Mouse (Mus musculus): Measurements from ENCODE around the gene Ncln. TPM values are rescaled to one million over a fixed set of nuclear protein-coding genes. Genes with fewer than 3 reads are reported as not detected.

Ncln gene
- polyA plus RNA-seq (2015; fragmentation: Nextera tagmentation; extraction: Ambion mirVana) = 85.7 and 93.5 TPM in 2 replicates

GRCm38 (mm10) chr10:81496264-81496901 lies at the start of gene Ncln:
Gene Ncln (minus strand): TSS chr10:81496392.
- ATAC-seq (replicated peaks; ENCODE audit: low FRiP score) = peak; percentile 96
- H3K4me3 ChIP-seq (replicated peaks) = peak within 1 kb of the TSS; percentile 94
- peaks cover 24% of the 10 kb centered on the region for H3K36me3 ChIP-seq
- peaks cover 38% of the 10 kb centered on the region for H3K4me1 ChIP-seq
- peak within 1 kb of the TSS; percentile 88 for H3K9ac ChIP-seq
- H3K27ac ChIP-seq = peak within 1 kb of the TSS; percentile 82
- no peaks in the 10 kb centered on the region for H3K27me3 ChIP-seq
- 1% methylated on average over 45 of the region's 45 CpGs for WGBS
- H3K4me2 ChIP-seq = peak within 1 kb of the TSS; percentile 94
- no peaks in the 10 kb centered on the region for H3K9me3 ChIP-seq (replicated peaks)

GRCm38 (mm10) chr10:81545161-81545747 lies 49.1 kb upstream of the Ncln start, which contains the start of gene Gna11:
Gene Gna11 (minus strand): TSS chr10:81545190.
- Histone ChIP-seq H3K4me2 (peak within 1 kb of the TSS; percentile 88), H3K27me3 (no peaks in the 10 kb centered on the region), H3K9ac (peak within 1 kb of the TSS; percentile 95), H3K9me3 (replicated peaks) (no peaks in the 10 kb centered on the region), H3K36me3 (0 out of 2 replicates have a peak, but pooled peaks cover 2% of the 10 kb centered on the region), H3K27ac (peak within 1 kb of the TSS; percentile 91), H3K4me3 (replicated peaks) (peak within 1 kb of the TSS; percentile 98), H3K4me1 (peaks cover 37% of the 10 kb centered on the region)
- under 1% methylated on average over 58 of the region's 59 CpGs for WGBS
- ATAC-seq (replicated peaks; ENCODE audit: low FRiP score) = peak; percentile 96

- WGBS = under 1% methylated on average over 87 of the region's 93 CpGs
- peak overlapping the region; percentile 95 for H3K9ac ChIP-seq
- no peaks in the 10 kb centered on the region for H3K27me3 ChIP-seq
- peaks cover 37% of the 10 kb centered on the region for H3K4me1 ChIP-seq
- H3K9me3 ChIP-seq (replicated peaks) = no peaks in the 10 kb centered on the region
- H3K27ac ChIP-seq = peak overlapping the region; percentile 88
- H3K4me3 ChIP-seq (replicated peaks) = peak overlapping the region; percentile 98
- peak; percentile 44 for ATAC-seq (replicated peaks; ENCODE audit: low FRiP score)
- H3K4me2 ChIP-seq = peak overlapping the region; percentile 88
- peaks cover 7% of the 10 kb centered on the region; the same call in 1 of the 2 replicates for H3K36me3 ChIP-seq
Observed at GRCm38 (mm10) chr10:81544296-81545160, 48.3 kb upstream of the Ncln start.

GRCm38 (mm10) chr10:81543633-81544032 lies 47.4 kb upstream of the Ncln start:
- Histone ChIP-seq H3K36me3 (peaks cover 15% of the 10 kb centered on the region), H3K27ac (no peak overlapping the region), H3K27me3 (no peaks in the 10 kb centered on the region), H3K4me1 (peaks cover 37% of the 10 kb centered on the region), H3K4me3 (replicated peaks) (peak overlapping the region; percentile 98), H3K9ac (peak overlapping the region; percentile 95), H3K4me2 (peak overlapping the region; percentile 88), H3K9me3 (replicated peaks) (no peaks in the 10 kb centered on the region)
- no peak for ATAC-seq (replicated peaks; ENCODE audit: low FRiP score)
- 89% methylated on average over 1 of the region's 1 CpGs for WGBS

GRCm38 (mm10) chr10:81542727-81543460 lies 46.7 kb upstream of the Ncln start:
- 71% methylated on average over 7 of the region's 7 CpGs for WGBS
- H3K27ac ChIP-seq = no peak overlapping the region
- peaks cover 37% of the 10 kb centered on the region for H3K4me1 ChIP-seq
- ATAC-seq (replicated peaks; ENCODE audit: low FRiP score) = no peak
- peak overlapping the region; percentile 98 for H3K4me3 ChIP-seq (replicated peaks)
- peaks cover 20% of the 10 kb centered on the region for H3K36me3 ChIP-seq
- no peaks in the 10 kb centered on the region for H3K27me3 ChIP-seq
- H3K9me3 ChIP-seq (replicated peaks) = no peaks in the 10 kb centered on the region
- peak overlapping the region; percentile 95 for H3K9ac ChIP-seq
- peak overlapping the region; percentile 88 for H3K4me2 ChIP-seq

GRCm38 (mm10) chr10:81541803-81542202 lies 45.6 kb upstream of the Ncln start:
- Histone ChIP-seq H3K27ac (peak overlapping the region; percentile 64), H3K4me1 (peaks cover 37% of the 10 kb centered on the region), H3K9me3 (replicated peaks) (no peaks in the 10 kb centered on the region), H3K36me3 (peaks cover 24% of the 10 kb centered on the region), H3K4me2 (peak overlapping the region; percentile 88), H3K9ac (peak overlapping the region; percentile 95), H3K27me3 (no peaks in the 10 kb centered on the region), H3K4me3 (replicated peaks) (no peak overlapping the region)
- no peak for ATAC-seq (replicated peaks; ENCODE audit: low FRiP score)
- WGBS = 58% methylated on average over 10 of the region's 10 CpGs

GRCm38 (mm10) chr10:81541363-81541762 lies 45.2 kb upstream of the Ncln start:
- Histone ChIP-seq H3K9me3 (replicated peaks) (no peaks in the 10 kb centered on the region), H3K4me2 (peak overlapping the region; percentile 88; the same call in 1 of the 2 replicates), H3K27ac (peak overlapping the region; percentile 64; the same call in 1 of the 2 replicates), H3K36me3 (peaks cover 27% of the 10 kb centered on the region), H3K4me1 (peaks cover 37% of the 10 kb centered on the region), H3K27me3 (no peaks in the 10 kb centered on the region), H3K9ac (0 out of 2 replicates have a peak overlapping the region, but pooled peaks have one; percentile 95), H3K4me3 (replicated peaks) (no peak overlapping the region)
- WGBS = 81% methylated on average over 5 of the region's 5 CpGs
- no peak for ATAC-seq (replicated peaks; ENCODE audit: low FRiP score)

- Histone ChIP-seq H3K9ac (no peak overlapping the region), H3K27me3 (no peaks in the 10 kb centered on the region), H3K27ac (no peak overlapping the region), H3K4me2 (no peak overlapping the region), H3K4me1 (peaks cover 28% of the 10 kb centered on the region), H3K9me3 (replicated peaks) (no peaks in the 10 kb centered on the region), H3K36me3 (peaks cover 52% of the 10 kb centered on the region), H3K4me3 (replicated peaks) (no peak overlapping the region)
- WGBS = 79% methylated on average over 3 of the region's 3 CpGs
- ATAC-seq (replicated peaks; ENCODE audit: low FRiP score) = no peak
Observed at GRCm38 (mm10) chr10:81538321-81539048, 42.3 kb upstream of the Ncln start.

- 92% methylated on average over 2 of the region's 2 CpGs for WGBS
- Histone ChIP-seq H3K4me1 (peaks cover 18% of the 10 kb centered on the region), H3K9me3 (replicated peaks) (no peaks in the 10 kb centered on the region), H3K27ac (no peak overlapping the region), H3K9ac (no peak overlapping the region), H3K27me3 (no peaks in the 10 kb centered on the region), H3K4me3 (replicated peaks) (no peak overlapping the region), H3K4me2 (no peak overlapping the region), H3K36me3 (peaks cover 62% of the 10 kb centered on the region)
- no peak for ATAC-seq (replicated peaks; ENCODE audit: low FRiP score)
Observed at GRCm38 (mm10) chr10:81537429-81537828, 41.2 kb upstream of the Ncln start.

- ATAC-seq (replicated peaks; ENCODE audit: low FRiP score) = no peak
- no peak overlapping the region for H3K9ac ChIP-seq
- H3K9me3 ChIP-seq (replicated peaks) = no peaks in the 10 kb centered on the region
- no peak overlapping the region for H3K4me2 ChIP-seq
- H3K27me3 ChIP-seq = no peaks in the 10 kb centered on the region
- H3K4me1 ChIP-seq = peaks cover 11% of the 10 kb centered on the region
- no peak overlapping the region for H3K27ac ChIP-seq
- H3K36me3 ChIP-seq = peaks cover 68% of the 10 kb centered on the region
- no peak overlapping the region for H3K4me3 ChIP-seq (replicated peaks)
- WGBS = 77% methylated on average over 6 of the region's 6 CpGs
Observed at GRCm38 (mm10) chr10:81536734-81537133, 40.5 kb upstream of the Ncln start.

- Histone ChIP-seq H3K36me3 (peaks cover 81% of the 10 kb centered on the region), H3K27me3 (no peaks in the 10 kb centered on the region), H3K4me3 (replicated peaks) (no peak overlapping the region), H3K27ac (no peak overlapping the region), H3K9ac (no peak overlapping the region), H3K4me1 (0 out of 2 replicates have a peak, but pooled peaks cover 5% of the 10 kb centered on the region), H3K4me2 (no peak overlapping the region), H3K9me3 (replicated peaks) (no peaks in the 10 kb centered on the region)
- WGBS = 64% methylated on average over 16 of the region's 16 CpGs
- ATAC-seq (replicated peaks; ENCODE audit: low FRiP score) = no peak
Observed at GRCm38 (mm10) chr10:81534826-81535225, 38.6 kb upstream of the Ncln start.
